Mouse (Mus musculus): ENCODE measurements around the gene Armc7. TPM values are rescaled to one million over a fixed set of nuclear protein-coding genes. Genes with fewer than 3 reads are reported as not detected.
A peak's percentile ranks its signal among the peaks of the same experiment; 100 is the strongest.
"Not testable (repeated sequence)": the region's sequence is repeated elsewhere in the genome, so short reads cannot be mapped to it uniquely, and the experiment has no call there.

Gene Armc7
- polyA plus RNA-seq, 1 experiment, result 11.6 TPM

- DNase-seq, result no peak
- no peak overlapping the region for H3K4me3 ChIP-seq (replicated peaks; ENCODE audit: extremely low read depth, low read depth, low read length)
- no peak for TF ChIP-seq CTCF (IDR thresholded peaks at IDR 0.05; ENCODE audit: insufficient read depth, low read length)
- TF ChIP-seq POLR2A (IDR thresholded peaks at IDR 0.05; ENCODE audit: borderline replicate concordance, extremely low read depth, low read depth, low read length), result no peak
- peaks cover 2% of the 10 kb centered on the region for H3K4me1 ChIP-seq (ENCODE audit: control insufficient read depth, insufficient read depth, low read length)
- WGBS, result 60% methylated on average over 6 of the region's 6 CpGs
Observed at GRCm38 (mm10) chr11:115515021-115515420, 39.6 kb downstream of the Armc7 start.

GRCm38 (mm10) chr11:115516942-115517341, 41.5 kb downstream of the Armc7 start:
- Histone ChIP-seq H3K4me3 (replicated peaks; ENCODE audit: extremely low read depth, low read depth, low read length) (no peak overlapping the region), H3K4me1 (ENCODE audit: control insufficient read depth, insufficient read depth, low read length) (peaks cover 2% of the 10 kb centered on the region; the same call in 1 of the 2 replicates)
- WGBS, result 70% methylated on average over 5 of the region's 5 CpGs
- DNase-seq, result no peak
- TF ChIP-seq CTCF (IDR thresholded peaks at IDR 0.05; ENCODE audit: insufficient read depth, low read length), result no peak
- no peak for TF ChIP-seq POLR2A (IDR thresholded peaks at IDR 0.05; ENCODE audit: borderline replicate concordance, extremely low read depth, low read depth, low read length)

DNA sequence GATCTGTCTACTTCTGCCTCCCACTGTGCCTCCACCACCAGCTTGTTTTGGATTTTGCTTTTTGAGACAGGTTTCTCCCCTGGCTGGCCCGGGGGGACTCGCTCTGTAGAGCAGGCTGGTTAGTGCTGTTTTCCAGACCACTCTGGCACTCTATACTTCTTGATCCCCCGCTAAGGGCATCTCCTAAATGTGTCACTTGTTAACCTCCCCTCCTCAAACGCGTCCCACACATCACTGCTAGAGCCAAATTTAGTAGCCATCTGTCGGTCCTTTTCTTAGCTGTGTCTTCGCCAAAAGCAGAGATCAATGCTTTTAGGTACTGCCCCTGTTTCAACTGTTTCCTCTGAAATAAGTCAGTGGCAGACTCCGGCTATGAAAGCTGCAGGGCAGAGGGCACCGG, 43.2 kb downstream of the Armc7 start:
- TF ChIP-seq CTCF (IDR thresholded peaks at IDR 0.05; ENCODE audit: insufficient read depth, low read length), result no peak
- TF ChIP-seq POLR2A (IDR thresholded peaks at IDR 0.05; ENCODE audit: borderline replicate concordance, extremely low read depth, low read depth, low read length), result no peak
- WGBS, result 68% methylated on average over 9 of the region's 9 CpGs
- no peak overlapping the region for H3K4me3 ChIP-seq (replicated peaks; ENCODE audit: extremely low read depth, low read depth, low read length)
- no peak for DNase-seq
- H3K4me1 ChIP-seq (ENCODE audit: control insufficient read depth, insufficient read depth, low read length), result no peaks in the 10 kb centered on the region

DNA sequence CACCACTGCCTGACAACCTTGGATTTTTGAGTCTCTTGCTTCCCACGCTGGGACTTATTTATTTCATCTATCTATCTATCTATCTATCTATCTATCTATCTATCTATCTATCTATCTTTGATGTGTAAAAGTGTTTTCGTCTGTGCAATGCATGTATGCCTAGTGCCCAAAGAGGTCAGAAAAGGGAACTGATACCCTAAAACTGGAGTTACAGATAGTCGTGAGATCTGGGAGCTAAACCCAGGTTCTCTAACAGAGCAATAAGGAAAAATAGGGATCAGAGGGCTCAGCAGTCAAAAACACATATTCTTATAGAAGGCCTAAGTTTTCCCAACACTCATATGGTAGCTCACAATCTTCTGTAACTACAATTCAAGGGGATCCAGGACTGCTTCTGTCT, 44.1 kb downstream of the Armc7 start:
- WGBS, result 75% methylated on average over 3 of the region's 3 CpGs
- TF ChIP-seq POLR2A (IDR thresholded peaks at IDR 0.05; ENCODE audit: borderline replicate concordance, extremely low read depth, low read depth, low read length), result no peak
- TF ChIP-seq CTCF (IDR thresholded peaks at IDR 0.05; ENCODE audit: insufficient read depth, low read length), result no peak
- no peak for DNase-seq
- Histone ChIP-seq H3K4me1 (ENCODE audit: control insufficient read depth, insufficient read depth, low read length) (no peaks in the 10 kb centered on the region), H3K4me3 (replicated peaks; ENCODE audit: extremely low read depth, low read depth, low read length) (no peak overlapping the region)

GRCm38 (mm10) chr11:115520218-115520617, 44.8 kb downstream of the Armc7 start:
- TF ChIP-seq POLR2A (IDR thresholded peaks at IDR 0.05; ENCODE audit: borderline replicate concordance, extremely low read depth, low read depth, low read length) (no peak), CTCF (IDR thresholded peaks at IDR 0.05; ENCODE audit: insufficient read depth, low read length) (no peak)
- no peak for DNase-seq
- WGBS, result 77% methylated on average over 2 of the region's 2 CpGs
- Histone ChIP-seq H3K4me3 (replicated peaks; ENCODE audit: extremely low read depth, low read depth, low read length) (no peak overlapping the region), H3K4me1 (ENCODE audit: control insufficient read depth, insufficient read depth, low read length) (no peaks in the 10 kb centered on the region)

DNA sequence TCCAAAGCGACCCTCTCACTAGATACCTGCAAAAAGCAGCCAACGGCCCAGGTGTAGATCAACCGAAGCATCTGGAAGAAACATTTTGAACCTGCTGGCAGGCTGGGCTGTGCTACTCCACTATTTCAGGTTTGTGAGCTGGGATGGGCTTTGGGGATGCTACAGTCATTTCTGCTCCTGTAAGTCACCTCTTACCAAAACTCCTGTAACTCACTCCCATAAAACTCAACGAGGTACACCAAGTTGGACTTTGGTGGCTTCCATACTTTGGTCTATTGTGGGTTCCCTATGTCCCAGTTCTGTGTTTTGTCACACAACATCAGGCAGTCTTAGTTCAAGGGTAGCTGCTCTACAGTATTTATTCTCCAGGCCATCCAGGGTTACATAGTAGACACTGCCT, 45.6 kb downstream of the Armc7 start:
- no peaks in the 10 kb centered on the region for H3K4me1 ChIP-seq (ENCODE audit: control insufficient read depth, insufficient read depth, low read length)
- DNase-seq, result no peak
- TF ChIP-seq POLR2A (IDR thresholded peaks at IDR 0.05; ENCODE audit: borderline replicate concordance, extremely low read depth, low read depth, low read length) (no peak), CTCF (IDR thresholded peaks at IDR 0.05; ENCODE audit: insufficient read depth, low read length) (no peak)
- 82% methylated on average over 4 of the region's 4 CpGs for WGBS
- no peak overlapping the region for H3K4me3 ChIP-seq (replicated peaks; ENCODE audit: extremely low read depth, low read depth, low read length)

- Histone ChIP-seq H3K4me3 (replicated peaks; ENCODE audit: extremely low read depth, low read depth, low read length) (no peak overlapping the region), H3K4me1 (ENCODE audit: control insufficient read depth, insufficient read depth, low read length) (no peaks in the 10 kb centered on the region)
- TF ChIP-seq CTCF (IDR thresholded peaks at IDR 0.05; ENCODE audit: insufficient read depth, low read length) (no peak), POLR2A (IDR thresholded peaks at IDR 0.05; ENCODE audit: borderline replicate concordance, extremely low read depth, low read depth, low read length) (no peak)
- DNase-seq, result no peak
- 88% methylated on average over 2 of the region's 2 CpGs for WGBS
Observed at GRCm38 (mm10) chr11:115522238-115522637, 46.8 kb downstream of the Armc7 start.

- no peak for TF ChIP-seq CTCF (IDR thresholded peaks at IDR 0.05; ENCODE audit: insufficient read depth, low read length)
- TF ChIP-seq POLR2A (IDR thresholded peaks at IDR 0.05; ENCODE audit: borderline replicate concordance, extremely low read depth, low read depth, low read length), result no peak
- Histone ChIP-seq H3K4me1 (ENCODE audit: control insufficient read depth, insufficient read depth, low read length) (no peaks in the 10 kb centered on the region), H3K4me3 (replicated peaks; ENCODE audit: extremely low read depth, low read depth, low read length) (no peak overlapping the region)
- WGBS, result 70% methylated on average over 2 of the region's 2 CpGs
- no peak for DNase-seq
Observed at GRCm38 (mm10) chr11:115522703-115523102, 47.2 kb downstream of the Armc7 start.

GRCm38 (mm10) chr11:115526446-115526845, 51.0 kb downstream of the Armc7 start:
- not testable (repeated sequence) for DNase-seq; H3K4me3 ChIP-seq (replicated peaks; ENCODE audit: extremely low read depth, low read depth, low read length); H3K4me1 ChIP-seq (ENCODE audit: control insufficient read depth, insufficient read depth, low read length)
- 84% methylated on average over 3 of the region's 3 CpGs for WGBS

- peak overlapping the region; percentile 63 for H3K4me3 ChIP-seq (replicated peaks; ENCODE audit: extremely low read depth, low read depth, low read length)
- DNase-seq, result no peak
- TF ChIP-seq POLR2A (IDR thresholded peaks at IDR 0.05; ENCODE audit: borderline replicate concordance, extremely low read depth, low read depth, low read length) (no peak), CTCF (IDR thresholded peaks at IDR 0.05; ENCODE audit: insufficient read depth, low read length) (no peak)
- under 1% methylated on average over 11 of the region's 11 CpGs for WGBS
- H3K4me1 ChIP-seq (ENCODE audit: control insufficient read depth, insufficient read depth, low read length), result peaks cover 3% of the 10 kb centered on the region
Observed at GRCm38 (mm10) chr11:115534759-115535371, 59.4 kb downstream of the Armc7 start.
